Mouse (Mus musculus) midbrain, embryonic 14.5 days (tissue): ENCODE measurements around the gene Dnajb14. TPM values are rescaled to one million over a fixed set of nuclear protein-coding genes. Genes with fewer than 3 reads are reported as not detected.
"Not testable (repeated sequence)": the region's sequence is repeated elsewhere in the genome, so short reads cannot be mapped to it uniquely, and the experiment has no call there.

ENCODE experiments used
- ATAC-seq: fragments of 200-750 bp; cut with Nextera tagmentation; 2 replicates; pipeline ENCODE4 v1.8.0; 2017; ENCODE audit warnings: moderate number of reproducible peaks, moderate library complexity; ENCODE audit not compliant: low FRiP score, low TSS enrichment
- DNase-seq: peaks from one replicate; pipeline ENCODE4 v3.0.0-alpha.2; 2015
- H3K27ac ChIP-seq: fragments of 300-500 bp; sonication (generic); replicated peaks from 2 replicates; pipeline ENCODE4 v1.5.1; 2014; ENCODE audit warnings: mild to moderate bottlenecking, low read depth, low read length, moderate library complexity
- H3K27me3 ChIP-seq: fragments of 300-500 bp; sonication (generic); 2 replicates; pipeline ENCODE4 v1.6.1; 2014; ENCODE audit warnings: low read length, control low read depth, mixed read lengths; ENCODE audit not compliant: control insufficient read depth, insufficient read depth
- H3K36me3 ChIP-seq: fragments of 300-500 bp; sonication (generic); 2 replicates; pipeline ENCODE4 v1.6.1; 2014; ENCODE audit warnings: low read length, control low read depth; ENCODE audit not compliant: control insufficient read depth, insufficient read depth
- H3K4me1 ChIP-seq: fragments of 300-500 bp; sonication (generic); 2 replicates; pipeline ENCODE4 v1.6.1; 2014; ENCODE audit warnings: mild to moderate bottlenecking, antibody characterized with exemption, low read length, control low read depth; ENCODE audit not compliant: control insufficient read depth, insufficient read depth
- H3K4me2 ChIP-seq: fragments of 300-500 bp; sonication (generic); 2 replicates; pipeline ENCODE4 v1.6.1; 2014; ENCODE audit warnings: mild to moderate bottlenecking, low read length, moderate library complexity
- H3K4me3 ChIP-seq: fragments of 300-500 bp; sonication (generic); replicated peaks from 2 replicates; pipeline ENCODE4 v1.5.1; 2014; ENCODE audit warnings: low read depth, low read length
- H3K9ac ChIP-seq: fragments of 300-500 bp; sonication (generic); replicated peaks from 2 replicates; pipeline ENCODE4 v1.6.1; 2014; ENCODE audit warnings: mild to moderate bottlenecking, low read length, moderate library complexity
- H3K9me3 ChIP-seq: fragments of 300-500 bp; sonication (generic); 2 replicates; pipeline ENCODE4 v1.6.1; 2016; ENCODE audit warnings: low read length, control low read depth, mixed read lengths; ENCODE audit not compliant: control insufficient read depth
- WGBS: fragments of 180-500 bp; shearing (Covaris S2); extraction: QIAGEN DNeasy Blood & Tissue Kit; methylation state at CpG from one replicate; pipeline ENCODE4 v1.1.7; 2014; 5-methylcytosine and 5-hydroxymethylcytosine counted together
- polyA plus RNA-seq: library from polyadenylated mRNA; unstranded; fragments of >200 nt; fragmentation: Nextera tagmentation; extraction: Ambion mirVana; gene quantifications from 2 replicates; pipeline ENCODE4 v1.2.1, GENCODE M21; 2014

Dnajb14 gene
- polyA plus RNA-seq, 1 experiment from 2014 or later: 15.8 TPM

GRCm38 (mm10) chr3:137958352-137958751 lies 90.9 kb downstream of the Dnajb14 start:
- Histone ChIP-seq H3K4me1 (peaks cover 4% of the 10 kb centered on the region), H3K27me3 (no peaks in the 10 kb centered on the region), H3K27ac (no peak overlapping the region), H3K4me2 (no peak overlapping the region), H3K36me3 (no peaks in the 10 kb centered on the region), H3K9me3 (no peaks in the 10 kb centered on the region), H3K9ac (no peak overlapping the region), H3K4me3 (no peak overlapping the region)
- no peak for DNase-seq
- WGBS: 96% methylated on average over 4 of the region's 4 CpGs
- no peak for ATAC-seq

- Histone ChIP-seq H3K4me3 (no peak overlapping the region), H3K27me3 (no peaks in the 10 kb centered on the region), H3K4me1 (peaks cover 8% of the 10 kb centered on the region; the same call in 1 of the 2 replicates), H3K36me3 (no peaks in the 10 kb centered on the region), H3K9ac (no peak overlapping the region), H3K4me2 (no peak overlapping the region), H3K9me3 (no peaks in the 10 kb centered on the region), H3K27ac (no peak overlapping the region)
- 84% methylated on average over 4 of the region's 4 CpGs for WGBS
- DNase-seq (no peak), ATAC-seq (no peak)
Observed at GRCm38 (mm10) chr3:137959456-137959855, 92.0 kb downstream of the Dnajb14 start.

- H3K27ac ChIP-seq: no peak overlapping the region
- H3K9me3 ChIP-seq: no peaks in the 10 kb centered on the region
- H3K4me1 ChIP-seq: peaks cover 5% of the 10 kb centered on the region; the same call in 1 of the 2 replicates
- no peaks in the 10 kb centered on the region for H3K27me3 ChIP-seq
- no peak for DNase-seq
- H3K4me3 ChIP-seq: no peak overlapping the region
- H3K9ac ChIP-seq: no peak overlapping the region
- WGBS: 59% methylated on average over 8 of the region's 8 CpGs
- no peaks in the 10 kb centered on the region for H3K36me3 ChIP-seq
- H3K4me2 ChIP-seq: no peak overlapping the region
- ATAC-seq: no peak
Observed at GRCm38 (mm10) chr3:137961736-137962385, 94.4 kb downstream of the Dnajb14 start.

GRCm38 (mm10) chr3:137963508-137963907 lies 96.0 kb downstream of the Dnajb14 start:
- Histone ChIP-seq H3K9me3 (no peaks in the 10 kb centered on the region), H3K4me2 (no peak overlapping the region), H3K4me3 (no peak overlapping the region), H3K27ac (no peak overlapping the region), H3K36me3 (no peaks in the 10 kb centered on the region), H3K27me3 (no peaks in the 10 kb centered on the region), H3K9ac (no peak overlapping the region), H3K4me1 (peaks cover 5% of the 10 kb centered on the region; the same call in 1 of the 2 replicates)
- 62% methylated on average over 8 of the region's 8 CpGs for WGBS
- DNase-seq: no peak
- ATAC-seq: no peak

GRCm38 (mm10) chr3:137964014-137964413 lies 96.5 kb downstream of the Dnajb14 start:
- not testable (repeated sequence) for H3K4me2 ChIP-seq, H3K4me3 ChIP-seq, ATAC-seq, H3K27ac ChIP-seq, H3K4me1 ChIP-seq, H3K9ac ChIP-seq, H3K9me3 ChIP-seq, H3K36me3 ChIP-seq, H3K27me3 ChIP-seq
- DNase-seq: peak; percentile 62
- 53% methylated on average over 1 of the region's 1 CpGs for WGBS

Other genes with a start within 250 kb of the Dnajb14 start
- gene Ddit4l, start 246.1 kb upstream of the Dnajb14 start, polyA plus RNA-seq: 3.2 and 6.5 TPM in 2 replicates
- not detected in 2 replicates for gene Gm21962, start 196.2 kb upstream of the Dnajb14 start, polyA plus RNA-seq
- gene H2afz, start 3.2 kb upstream of the Dnajb14 start, polyA plus RNA-seq: 916 and 1,070 TPM in 2 replicates
- gene Lamtor3, start 50.8 kb downstream of the Dnajb14 start, polyA plus RNA-seq: 130 and 139 TPM in 2 replicates
- gene Dapp1, start 113.9 kb downstream of the Dnajb14 start, polyA plus RNA-seq: 1.0 and 1.2 TPM in 2 replicates
- 0.12 and 0.18 TPM in 2 replicates for gene 1110002E22Rik, start 197.4 kb downstream of the Dnajb14 start, polyA plus RNA-seq
- gene Gm5105, start 199.7 kb downstream of the Dnajb14 start, polyA plus RNA-seq: not detected in 2 replicates